Mouse (Mus musculus) MEL (cell line): ENCODE measurements at regions not wholly inside any gene's neighbourhood (a gene's known extent, or its start where the extent isn't known, plus 50 kb on each side); places are given as distances from the start of the nearest gene placed in this dataset.

ENCODE experiments used
- DNase-seq: peaks from one replicate; pipeline ENCODE4 v3.0.0; 2011; ENCODE audit warnings: low read depth, low spot score
- H3K27ac ChIP-seq: 2 replicates; pipeline ENCODE4 v1.5.1; 2012; ENCODE audit warnings: low read depth, mild to moderate bottlenecking, control low read depth, low read length, moderate library complexity; ENCODE audit not compliant: control insufficient read depth
- H3K27me3 ChIP-seq, 2 experiments: fragments of 150-350 bp in 1 of 2; sonication (generic) in 1 of 2; 2 replicates each; pipeline ENCODE4 v1.6.1; 2012; ENCODE audit warnings: low read length in 2 of 2, mild to moderate bottlenecking in 2 of 2, improper control_type of control experiment in 1 of 2, moderate library complexity in 1 of 2; ENCODE audit not compliant: insufficient read depth in 2 of 2, control insufficient read depth in 1 of 2
- H3K36me3 ChIP-seq, 2 experiments: 2 replicates each; pipeline ENCODE4 v1.6.1; 2012 to 2014; ENCODE audit warnings: low read length in 2 of 2, improper control_type of control experiment in 1 of 2, inconsistent platforms in 1 of 2, mild to moderate bottlenecking in 1 of 2; ENCODE audit not compliant: insufficient read depth in 2 of 2, control insufficient read depth in 1 of 2
- H3K4me1 ChIP-seq, 2 experiments: fragments of 150-350 bp in 1 of 2; sonication (generic) in 1 of 2; 2 replicates each; pipeline ENCODE4 v1.6.1; 2012; ENCODE audit warnings: low read length in 2 of 2, improper control_type of control experiment in 1 of 2, mild to moderate bottlenecking in 1 of 2; ENCODE audit not compliant: insufficient read depth in 2 of 2, control insufficient read depth in 1 of 2
- H3K4me3 ChIP-seq, 2 experiments: fragments of 150-350 bp in 1 of 2; sonication (generic) in 1 of 2; 2 replicates each; pipeline ENCODE4 v1.5.1; 2012; ENCODE audit warnings: low read depth in 2 of 2, low read length in 2 of 2, mild to moderate bottlenecking in 2 of 2, moderate library complexity in 2 of 2, control low read depth in 1 of 2, improper control_type of control experiment in 1 of 2; ENCODE audit not compliant: control insufficient read depth in 1 of 2, insufficient read depth in 1 of 2
- H3K79me2 ChIP-seq: 2 replicates; pipeline ENCODE4 v1.6.1; 2012; ENCODE audit warnings: mild to moderate bottlenecking, low read length, moderate library complexity; ENCODE audit not compliant: control insufficient read depth, poor library complexity, insufficient read depth
- H3K9ac ChIP-seq: 2 replicates; pipeline ENCODE4 v1.6.1; 2012; ENCODE audit warnings: low read depth, mild to moderate bottlenecking, control low read depth, low read length, moderate library complexity; ENCODE audit not compliant: control insufficient read depth, poor library complexity, severe bottlenecking
- H3K9me3 ChIP-seq: fragments of 150-350 bp; sonication (generic); replicated peaks from 2 replicates; pipeline ENCODE4 v1.6.1; 2012; ENCODE audit warnings: mild to moderate bottlenecking, low read length, improper control_type of control experiment, moderate library complexity; ENCODE audit not compliant: insufficient read depth
- CHD1 ChIP-seq: IDR thresholded peaks from 2 replicates; pipeline ENCODE4 v1.6.1; 2012; ENCODE audit warnings: low read depth, mild to moderate bottlenecking, inconsistent platforms, low read length, improper control_type of control experiment
- CHD2 ChIP-seq: IDR thresholded peaks from 2 replicates; pipeline ENCODE4 v1.6.1; 2011; ENCODE audit warnings: low read length, improper control_type of control experiment
- E2F4 ChIP-seq: IDR thresholded peaks from 2 replicates; pipeline ENCODE4 v1.6.1; 2011; ENCODE audit warnings: low read depth, low read length, improper control_type of control experiment, borderline replicate concordance
- EP300 ChIP-seq, 2 experiments: IDR thresholded peaks; 2 replicates each; pipeline ENCODE4 v1.6.1; 2011; ENCODE audit warnings: improper control_type of control experiment in 2 of 2, low read length in 2 of 2, low read depth in 1 of 2, mild to moderate bottlenecking in 1 of 2
- GABPA ChIP-seq: IDR thresholded peaks from 2 replicates; pipeline ENCODE4 v1.6.1; 2012; ENCODE audit warnings: low read depth, mild to moderate bottlenecking, inconsistent platforms, low read length, improper control_type of control experiment, moderate library complexity
- GATA1 ChIP-seq: IDR thresholded peaks from 2 replicates; pipeline ENCODE4 v1.6.1; 2011; ENCODE audit warnings: low read depth, low read length, improper control_type of control experiment
- HCFC1 ChIP-seq: IDR thresholded peaks from 2 replicates; pipeline ENCODE4 v1.6.1; 2012; ENCODE audit warnings: low read depth, mild to moderate bottlenecking, inconsistent platforms, low read length, improper control_type of control experiment, moderate library complexity
- MAFK ChIP-seq: IDR thresholded peaks from 2 replicates; pipeline ENCODE4 v1.6.1; 2011; ENCODE audit warnings: low read depth, mild to moderate bottlenecking, low read length, improper control_type of control experiment, borderline replicate concordance
- MAZ ChIP-seq: IDR thresholded peaks from 2 replicates; pipeline ENCODE4 v1.6.1; 2012; ENCODE audit warnings: low read depth, mild to moderate bottlenecking, inconsistent platforms, low read length, improper control_type of control experiment
- MYB ChIP-seq: IDR thresholded peaks from 2 replicates; pipeline ENCODE4 v1.6.1; 2011; ENCODE audit warnings: mild to moderate bottlenecking, low read depth, low read length, improper control_type of control experiment
- MYC ChIP-seq: IDR thresholded peaks from 2 replicates; pipeline ENCODE4 v1.6.1; 2011; ENCODE audit warnings: low read depth, mild to moderate bottlenecking, low read length, improper control_type of control experiment, moderate library complexity
- RCOR1 ChIP-seq: IDR thresholded peaks from 2 replicates; pipeline ENCODE4 v1.6.1; 2012; ENCODE audit warnings: low read depth, mild to moderate bottlenecking, inconsistent platforms, low read length, improper control_type of control experiment
- TAL1 ChIP-seq: IDR thresholded peaks from 2 replicates; pipeline ENCODE4 v1.6.1; 2012; ENCODE audit warnings: mild to moderate bottlenecking, inconsistent platforms, low read length, moderate library complexity, mixed read lengths
- TCF12 ChIP-seq: IDR thresholded peaks from 2 replicates; pipeline ENCODE4 v1.6.1; 2014; ENCODE audit warnings: low read depth, mild to moderate bottlenecking, inconsistent platforms, low read length, improper control_type of control experiment, moderate library complexity
- UBTF ChIP-seq: IDR thresholded peaks from 2 replicates; pipeline ENCODE4 v1.6.1; 2012; ENCODE audit warnings: low read depth, mild to moderate bottlenecking, inconsistent platforms, low read length, improper control_type of control experiment, moderate library complexity, borderline replicate concordance; ENCODE audit not compliant: insufficient read depth
- USF1 ChIP-seq: IDR thresholded peaks from 2 replicates; pipeline ENCODE4 v1.6.1; 2014; ENCODE audit warnings: low read depth, mild to moderate bottlenecking, inconsistent platforms, low read length, improper control_type of control experiment, moderate library complexity
- ZMIZ1 ChIP-seq: IDR thresholded peaks from 2 replicates; pipeline ENCODE4 v1.6.1; 2012; ENCODE audit warnings: low read depth, mild to moderate bottlenecking, inconsistent platforms, low read length, improper control_type of control experiment, moderate library complexity
- ZNF384 ChIP-seq: IDR thresholded peaks from 2 replicates; pipeline ENCODE4 v1.6.1; 2012; ENCODE audit warnings: low read depth, mild to moderate bottlenecking, inconsistent platforms, low read length, improper control_type of control experiment

- TF ChIP-seq MYC (peak; percentile 81), EP300 (IDR thresholded peaks at IDR 0.05; ENCODE audit: low read depth in 1 of 2, low read length in 2 of 2) (peak; percentile 77 to 82)
Measured at GRCm38 (mm10) chr1:157039016-157039835, 69.3 kb downstream of the Tex35 start (continued).

- peaks cover 0 to 10% of the 10 kb centered on the region in 2 experiments; a peak in 2 of 4 replicates for H3K36me3 ChIP-seq
- H3K27ac ChIP-seq = peak overlapping the region; percentile 79
- H3K79me2 ChIP-seq = no peaks in the 10 kb centered on the region
- H3K9me3 ChIP-seq = no peaks in the 10 kb centered on the region
- peaks cover 3 to 14% of the 10 kb centered on the region in 2 experiments for H3K4me1 ChIP-seq
- H3K9ac ChIP-seq = peak overlapping the region; percentile 26
- TF ChIP-seq CHD2 = no peak
- TF ChIP-seq ZNF384 = no peak
- TF ChIP-seq MAFK = no peak
- no peak for TF ChIP-seq UBTF
- DNase-seq = no peak
- no peaks in the 10 kb centered on the region for H3K27me3 ChIP-seq
- H3K4me3 ChIP-seq = peak overlapping the region; percentile 2 to 36; a peak in 3 of 4 replicates
Measured at GRCm38 (mm10) chr1:157038111-157039008, 70.1 kb downstream of the Tex35 start.

GRCm38 (mm10) chr1:157037246-157037991 lies 71.1 kb downstream of the Tex35 start:
- H3K27me3 ChIP-seq = no peaks in the 10 kb centered on the region
- H3K27ac ChIP-seq = no peak overlapping the region
- H3K9me3 ChIP-seq = no peaks in the 10 kb centered on the region
- TF ChIP-seq MYC (no peak), E2F4 (no peak), MAFK (no peak), USF1 (no peak), ZMIZ1 (no peak), HCFC1 (no peak), RCOR1 (no peak), CHD2 (no peak), MAZ (no peak), UBTF (no peak), CHD1 (no peak), GABPA (no peak), TAL1 (no peak), TCF12 (no peak), MYB (no peak), GATA1 (no peak)
- no peak overlapping the region for H3K9ac ChIP-seq
- no peak for DNase-seq
- H3K79me2 ChIP-seq = no peaks in the 10 kb centered on the region
- peaks cover 0 to 10% of the 10 kb centered on the region in 2 experiments; a peak in 2 of 4 replicates for H3K36me3 ChIP-seq
- H3K4me1 ChIP-seq = peaks cover 3 to 14% of the 10 kb centered on the region in 2 experiments
- H3K4me3 ChIP-seq = no peak overlapping the region
